Mouse (Mus musculus) brain, embryonic 14.5 days (tissue): Measurements from ENCODE around the gene Pcdh15. TPM values are rescaled to one million over a fixed set of nuclear protein-coding genes. Genes with fewer than 3 reads are reported as not detected.

Experiments used
- DNase-seq: peaks from one replicate; pipeline ENCODE4 v3.0.0-alpha.2; 2011; ENCODE audit warnings: low read depth
- CTCF ChIP-seq: fragments of 200-500 bp; IDR thresholded peaks from 2 replicates; pipeline ENCODE4 v1.5.1; 2012; ENCODE audit warnings: inconsistent platforms, mild to moderate bottlenecking, moderate library complexity, borderline replicate concordance; ENCODE audit not compliant: insufficient read depth, insufficient read length; ENCODE audit errors: extremely low read depth
- POLR2A ChIP-seq: fragments of 200-500 bp; IDR thresholded peaks from 2 replicates; pipeline ENCODE4 v1.6.1; 2012; ENCODE audit warnings: mild to moderate bottlenecking, inconsistent platforms, borderline replicate concordance; ENCODE audit not compliant: poor library complexity, insufficient read depth, insufficient read length, severe bottlenecking; ENCODE audit errors: extremely low read depth
- polyA plus RNA-seq: library from polyadenylated mRNA; depleted of rRNA; stranded (reverse); fragments of >200 nt; gene quantifications from 2 replicates; pipeline ENCODE4 v1.2.3, GENCODE M21; 2012

Gene Pcdh15
- polyA plus RNA-seq, 1 experiment = 10.1 TPM

GRCm38 (mm10) chr10:73908568-73908967, 809.4 kb downstream of the Pcdh15 start:
- DNase-seq = no peak
- TF ChIP-seq CTCF (no peak), POLR2A (no peak)

- no peak for DNase-seq
- TF ChIP-seq CTCF (no peak), POLR2A (no peak)
These were observed 816.0 kb downstream of the Pcdh15 start for GRCm38 (mm10) chr10:73915170-73915569.

GRCm38 (mm10) chr10:73921579-73921978, 822.4 kb downstream of the Pcdh15 start:
- peak; percentile 49; the same call in 1 of the 2 replicates for TF ChIP-seq CTCF
- no peak for TF ChIP-seq POLR2A
- no peak for DNase-seq

- TF ChIP-seq POLR2A = no peak
- TF ChIP-seq CTCF = no peak
- DNase-seq = no peak
These were observed 829.5 kb downstream of the Pcdh15 start for GRCm38 (mm10) chr10:73928672-73929071.

- TF ChIP-seq POLR2A (no peak), CTCF (no peak)
- peak; percentile 68 for DNase-seq
These were observed 830.6 kb downstream of the Pcdh15 start for GRCm38 (mm10) chr10:73929718-73930117.

GRCm38 (mm10) chr10:73931185-73931584, 832.0 kb downstream of the Pcdh15 start:
- TF ChIP-seq POLR2A (no peak), CTCF (no peak)
- no peak for DNase-seq

GRCm38 (mm10) chr10:73931996-73932679, 833.0 kb downstream of the Pcdh15 start:
- TF ChIP-seq POLR2A = no peak
- no peak for TF ChIP-seq CTCF

GRCm38 (mm10) chr10:73936121-73936520, 837.0 kb downstream of the Pcdh15 start:
- TF ChIP-seq POLR2A (no peak), CTCF (no peak)
- peak; percentile 65 for DNase-seq

More at GRCm38 (mm10) chr10:73931996-73932679, 833.0 kb downstream of the Pcdh15 start:
- no peak for DNase-seq

GRCm38 (mm10) chr10:73938989-73939388, 839.8 kb downstream of the Pcdh15 start:
- TF ChIP-seq POLR2A (no peak), CTCF (no peak)
- DNase-seq = peak; percentile 59

GRCm38 (mm10) chr10:73947799-73948198, 848.7 kb downstream of the Pcdh15 start:
- TF ChIP-seq CTCF = no peak
- no peak for TF ChIP-seq POLR2A
- DNase-seq = no peak

- no peak for TF ChIP-seq POLR2A
- no peak for TF ChIP-seq CTCF
- DNase-seq = no peak
These were observed 854.2 kb downstream of the Pcdh15 start for GRCm38 (mm10) chr10:73953362-73953761.

GRCm38 (mm10) chr10:73984057-73984456, 884.9 kb downstream of the Pcdh15 start:
- no peak for TF ChIP-seq POLR2A
- no peak for TF ChIP-seq CTCF
- DNase-seq = no peak

GRCm38 (mm10) chr10:74008836-74009235, 909.7 kb downstream of the Pcdh15 start:
- DNase-seq = peak; percentile 50
- TF ChIP-seq POLR2A (no peak), CTCF (no peak)

GRCm38 (mm10) chr10:74023091-74023490, 923.9 kb downstream of the Pcdh15 start:
- DNase-seq = no peak
- TF ChIP-seq CTCF (no peak), POLR2A (no peak)
